Mouse (Mus musculus) heart, adult 2 months (tissue): Measurements from ENCODE around the gene Lcn5.
A peak's percentile ranks its signal among the peaks of the same experiment; 100 is the strongest.

Source experiments
- CTCF ChIP-seq: fragments of 200-600 bp; IDR thresholded peaks from 2 replicates; pipeline ENCODE4 v1.8.1; 2022; ENCODE audit warnings: antibody characterized with exemption, mild to moderate bottlenecking, moderate library complexity
- EP300 ChIP-seq: fragments of 200-500 bp; IDR thresholded peaks from 2 replicates; pipeline ENCODE4 v1.6.1; 2011; ENCODE audit warnings: low read depth, low read length, control low read depth; ENCODE audit not compliant: insufficient read depth
- POLR2A ChIP-seq: fragments of 200-500 bp; IDR thresholded peaks from 2 replicates; pipeline ENCODE4 v1.6.1; 2011; ENCODE audit warnings: mild to moderate bottlenecking, low read depth, low read length, control low read depth; ENCODE audit not compliant: insufficient read depth

DNA sequence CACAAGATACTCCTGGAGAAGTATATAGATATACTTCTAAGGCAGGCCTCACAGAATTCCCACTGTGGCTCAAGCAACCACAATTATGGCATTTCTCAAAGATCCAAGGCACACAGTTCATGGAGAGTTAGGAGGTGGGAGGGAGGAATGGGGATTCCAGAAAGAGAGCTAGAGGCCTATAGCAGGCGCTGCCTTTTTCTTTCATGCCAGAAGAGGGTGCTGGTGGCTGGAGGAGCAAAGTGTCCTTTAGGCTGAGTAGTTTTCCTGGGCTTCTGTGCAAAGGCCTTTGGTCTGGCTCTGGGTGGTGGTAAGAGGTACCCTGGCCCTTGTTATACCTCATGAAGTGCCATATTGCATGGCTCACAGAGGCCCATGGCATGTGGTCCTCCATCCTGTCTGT lies 23.7 kb upstream of the Lcn5 start:
- TF ChIP-seq CTCF (peak; percentile 61), POLR2A (no peak), EP300 (no peak)
